Mouse (Mus musculus) layer of hippocampus, postnatal 25 days (tissue): ENCODE results near the gene Hdgf. TPM values are rescaled to one million over a fixed set of nuclear protein-coding genes. Genes with fewer than 3 reads are reported as not detected.

Experiments used
- DNase-seq, 2 experiments: peaks; one replicate each; pipeline ENCODE4 v3.0.0; 2022; ENCODE audit warnings: mixed read lengths in 2 of 2, low spot score in 1 of 2; ENCODE audit errors: extremely low spot score in 1 of 2
- total RNA-seq, 2 experiments: library from RNA; stranded (reverse); gene quantifications; 2 replicates each; pipeline ENCODE4 v1.2.3; 2021

Gene Hdgf
- total RNA-seq, 2 experiments from 2014 or later = 134 to 145 TPM

- DNase-seq = no peak
Measured at GRCm38 (mm10) chr3:87907906-87908305, 1.8 kb downstream of the Hdgf start.

DNA sequence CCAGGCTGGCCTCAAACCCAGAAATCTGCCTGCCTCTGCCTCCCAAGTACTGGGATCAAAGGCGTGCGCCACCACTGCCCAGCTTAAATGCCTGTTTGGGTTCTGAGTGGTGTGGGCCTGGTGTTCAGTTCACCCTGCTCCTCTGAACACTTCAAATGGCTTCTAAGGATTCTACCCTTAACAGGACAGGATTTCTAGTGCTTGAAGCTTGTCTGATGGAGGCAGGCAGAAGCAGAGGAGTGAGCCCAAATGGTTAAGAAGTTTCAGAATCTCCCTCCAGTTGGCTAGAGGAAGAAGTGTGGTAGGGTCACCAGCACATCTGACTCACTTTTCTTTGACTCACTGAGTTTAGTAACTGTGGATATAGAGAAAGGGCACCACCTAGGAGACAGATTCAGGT, 3.3 kb downstream of the Hdgf start:
- no peak for DNase-seq

DNA sequence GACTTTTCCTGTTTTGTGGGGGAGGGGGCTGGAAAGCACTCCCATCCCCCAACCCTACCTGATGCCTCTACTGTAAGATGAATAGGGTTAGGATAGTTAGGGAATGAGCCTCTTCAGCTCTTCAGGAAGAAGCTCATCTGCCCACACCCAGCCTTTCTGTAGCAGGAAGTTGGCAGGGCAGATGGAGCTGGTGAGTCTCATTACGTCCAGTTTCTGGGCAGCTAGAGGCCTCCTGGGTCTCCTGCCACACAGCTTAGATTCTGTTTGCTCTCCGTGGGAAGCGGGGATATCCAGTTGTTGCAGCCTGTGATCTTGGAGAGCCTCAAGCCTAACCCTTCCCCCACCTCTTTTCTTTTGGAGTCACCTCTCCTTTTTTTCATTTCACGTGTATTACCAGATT, 3.8 kb downstream of the Hdgf start:
- no peak for DNase-seq

GRCm38 (mm10) chr3:87910573-87911141, 4.5 kb downstream of the Hdgf start:
- DNase-seq = peak in 1 of 2 experiments; percentile 47

DNA sequence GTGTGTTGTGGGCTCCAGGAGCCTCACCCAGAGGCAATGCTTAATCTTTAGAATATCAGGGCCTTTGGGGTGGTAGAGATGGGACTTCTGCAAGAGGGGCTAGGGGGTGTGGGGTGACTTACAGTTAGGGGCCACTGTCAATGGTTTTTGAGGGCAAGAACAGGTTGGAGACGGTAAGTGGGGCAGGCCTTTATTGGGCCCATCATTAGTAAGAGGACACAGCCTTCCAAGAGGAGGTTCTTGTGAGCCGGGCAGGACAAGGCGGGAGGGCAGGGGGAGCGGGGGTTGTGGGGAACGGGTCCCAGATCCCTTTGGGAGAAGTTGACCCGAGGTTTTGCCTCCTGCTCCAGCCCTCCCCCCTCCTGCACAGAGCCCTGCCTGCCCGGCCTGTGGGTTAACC, 7.4 kb downstream of the Hdgf start:
- no peak for DNase-seq

- DNase-seq = no peak
Measured at GRCm38 (mm10) chr3:87913891-87914290, 7.8 kb downstream of the Hdgf start.

DNA sequence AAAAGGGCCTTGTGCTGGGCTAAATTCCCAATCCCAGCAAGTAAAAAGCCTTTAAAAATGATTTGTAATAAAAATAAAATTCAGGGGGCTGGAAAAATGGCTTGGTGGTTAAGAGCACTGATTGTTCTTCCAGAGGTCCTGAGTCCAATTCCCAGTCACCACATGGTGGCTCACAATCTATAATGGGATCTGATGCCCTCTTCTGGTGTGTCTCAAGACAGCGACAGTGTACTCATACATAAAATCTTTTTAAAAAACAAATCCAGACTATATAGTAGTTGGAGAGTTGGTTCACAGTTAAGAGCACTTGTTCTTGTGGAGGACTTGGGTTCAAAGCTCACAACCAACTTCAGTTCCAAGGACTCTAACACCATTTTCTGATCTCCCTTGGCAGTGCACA, 10.9 kb downstream of the Hdgf start:
- DNase-seq = no peak

- no peak for DNase-seq
Measured at GRCm38 (mm10) chr3:87918551-87918950, 12.4 kb downstream of the Hdgf start.

DNA sequence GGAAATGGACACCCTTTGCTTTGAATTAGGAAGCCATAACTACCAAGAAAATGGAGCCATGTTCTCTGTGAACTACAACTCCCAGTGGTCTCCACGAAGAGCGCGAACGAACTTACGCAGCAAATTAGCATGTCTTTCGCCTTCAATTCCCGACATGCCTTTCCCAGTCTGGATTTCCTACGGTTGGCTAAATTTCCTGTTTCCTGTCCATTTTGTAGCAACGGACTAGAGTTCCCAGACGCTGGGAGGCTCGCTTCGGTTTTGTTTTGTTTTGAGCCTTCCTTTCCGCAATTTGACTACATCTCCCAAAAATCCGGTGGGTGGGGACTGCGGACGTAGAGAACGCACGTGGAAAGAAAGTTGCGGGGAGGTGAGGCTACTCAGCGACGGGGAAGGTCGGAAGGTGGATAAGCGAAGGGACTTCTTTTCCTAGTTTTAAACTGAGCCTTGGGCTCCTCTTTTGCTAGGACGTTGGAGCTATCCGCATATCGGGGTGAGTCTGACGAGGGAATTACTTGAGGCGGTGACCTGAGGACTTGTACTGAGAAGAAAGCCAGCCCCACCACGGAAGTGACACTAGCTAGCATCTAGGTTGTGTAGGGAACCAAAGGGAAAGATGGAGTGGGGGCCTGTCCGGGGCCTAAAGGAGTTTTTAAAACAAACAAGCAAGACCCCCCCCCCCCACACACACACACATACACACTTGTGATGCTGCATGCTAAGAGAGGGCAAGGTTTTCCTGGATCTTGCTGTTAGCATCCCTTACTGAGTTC, 13.4 kb downstream of the Hdgf start, which contains the start of gene Mrpl24:
Gene Mrpl24 (plus strand): TSS at position 171 of the 773 bp plus-strand sequence.
- DNase-seq = peak; percentile 57 to 58

DNA sequence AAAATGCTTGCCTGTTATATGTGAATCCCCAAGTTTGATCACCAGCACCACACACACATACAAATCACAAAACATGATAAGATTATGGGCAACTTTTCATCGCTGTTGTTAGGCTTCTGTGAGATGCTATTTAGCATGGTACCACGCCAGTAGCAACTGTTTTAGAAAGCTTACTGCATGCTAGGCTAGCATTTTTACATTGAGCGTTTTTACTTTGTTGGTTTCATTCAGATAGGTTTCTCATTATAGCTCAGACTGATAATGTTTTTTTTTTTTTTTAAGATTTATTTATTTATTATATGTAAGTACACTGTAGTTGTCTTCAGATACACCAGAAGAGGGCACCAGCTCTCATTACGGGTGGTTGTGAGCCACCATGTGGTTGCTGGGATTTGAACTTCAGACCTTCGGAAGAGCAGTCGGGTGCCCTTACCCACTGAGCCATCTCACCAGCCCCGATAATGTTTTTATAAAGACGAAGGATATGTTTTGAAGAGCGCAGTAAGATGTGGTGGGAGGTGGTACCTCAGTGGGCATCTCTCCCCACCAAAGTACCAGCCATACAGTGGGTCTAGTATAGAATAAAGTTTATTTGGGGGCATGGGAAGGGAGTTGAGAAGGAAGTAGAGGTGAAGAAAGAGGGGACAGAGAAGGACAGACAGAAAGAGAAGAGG, 14.3 kb downstream of the Hdgf start:
- DNase-seq = no peak

DNA sequence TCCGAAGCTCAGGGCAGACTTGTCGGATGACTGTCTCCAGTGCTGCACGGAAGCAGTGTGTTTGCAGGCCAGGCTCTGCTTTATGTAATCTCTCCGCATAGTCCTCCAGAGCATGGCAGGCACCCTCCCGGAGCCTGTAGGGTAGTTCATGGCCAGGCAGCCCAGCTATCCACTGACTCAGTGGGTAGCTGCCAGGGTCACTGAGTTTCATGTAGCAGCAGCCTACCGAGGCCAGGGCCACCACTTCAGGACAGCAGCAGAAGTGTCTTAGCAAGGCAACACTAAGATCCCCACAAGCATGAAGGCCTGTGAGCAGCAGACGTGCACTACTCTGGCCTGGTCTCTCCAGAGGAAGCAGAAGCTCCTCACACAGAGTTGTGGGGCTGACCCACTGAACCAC, 18.9 kb downstream of the Hdgf start:
- no peak for DNase-seq

GRCm38 (mm10) chr3:87927452-87927851, 21.3 kb downstream of the Hdgf start:
- no peak for DNase-seq

DNA sequence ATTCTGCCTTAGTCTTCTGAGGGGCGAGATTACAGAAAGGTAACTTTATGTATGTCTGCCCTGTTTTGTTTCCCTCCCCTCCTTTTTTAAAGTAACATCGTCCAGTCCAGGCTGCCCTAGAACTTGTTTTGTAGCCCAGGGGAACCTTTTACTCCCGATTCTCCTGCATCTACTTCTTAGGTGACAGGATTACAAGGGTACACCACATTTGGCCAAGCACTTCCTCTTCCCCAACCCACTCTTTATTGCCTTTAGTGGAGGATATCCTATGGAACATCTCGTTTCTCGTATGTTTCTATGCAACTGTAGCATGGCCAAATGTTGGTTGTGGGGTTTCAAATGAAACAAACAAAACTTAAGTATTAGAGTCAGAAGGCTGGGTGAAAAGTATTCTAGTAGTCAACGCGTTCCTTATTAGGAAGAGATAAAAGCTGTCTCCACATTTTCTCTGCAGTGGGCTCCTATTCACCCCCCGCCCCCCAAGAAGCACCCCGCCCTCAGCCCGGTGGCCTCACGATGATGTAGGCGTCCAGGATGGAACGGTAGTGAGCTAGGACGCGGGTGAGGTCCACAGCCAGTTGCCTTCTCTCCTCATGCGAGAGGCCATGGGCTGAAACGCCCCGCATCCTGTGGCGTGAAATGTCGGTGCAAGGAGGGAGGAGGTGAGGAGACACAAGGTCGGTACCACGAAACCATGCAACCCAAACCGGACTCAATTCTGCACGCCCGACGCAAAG, 23.4 kb downstream of the Hdgf start:
- no peak for DNase-seq

DNA sequence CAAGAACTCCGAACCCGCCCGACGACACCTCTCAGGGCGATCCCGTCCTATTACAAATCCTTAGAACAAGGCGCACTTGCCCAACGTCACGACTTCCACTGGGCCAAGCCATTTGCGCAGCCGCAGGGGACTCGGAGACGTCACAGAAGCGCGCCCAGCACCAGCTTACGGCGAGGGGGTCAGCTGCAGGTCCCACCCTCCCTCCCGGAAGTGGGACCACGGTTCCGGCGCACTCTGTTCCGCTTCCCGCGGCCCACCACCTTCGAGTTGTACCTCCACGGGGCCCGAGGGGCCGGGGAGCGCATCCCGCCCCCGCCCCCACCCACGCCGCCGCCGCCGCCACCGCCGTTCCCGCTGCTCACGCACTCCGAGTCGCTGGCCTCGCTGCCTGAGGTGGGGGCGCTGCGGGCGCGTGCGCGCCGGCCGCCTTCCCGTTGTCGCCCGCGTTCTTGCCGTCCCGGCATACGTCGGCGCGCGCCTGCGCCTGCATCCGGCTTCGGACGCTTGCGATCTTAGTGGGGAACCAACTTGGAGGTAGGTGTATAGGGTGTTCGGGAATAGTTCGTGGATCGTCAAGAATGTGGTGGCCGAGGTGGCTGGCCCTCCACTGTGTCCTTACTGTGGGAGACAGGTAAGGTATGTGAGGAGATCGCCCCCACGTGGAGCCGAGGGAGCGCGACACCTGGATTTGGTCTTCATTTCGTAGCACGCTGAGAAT, 24.1 kb downstream of the Hdgf start, which contains the start of the genes Isg20l2 and Rrnad1:
Gene Isg20l2 (plus strand): TSS at position 237 of the 718 bp plus-strand sequence.
Gene Rrnad1 (minus strand): TSS at position 640 of the 718 bp plus-strand sequence.
- DNase-seq = peak; percentile 97

DNA sequence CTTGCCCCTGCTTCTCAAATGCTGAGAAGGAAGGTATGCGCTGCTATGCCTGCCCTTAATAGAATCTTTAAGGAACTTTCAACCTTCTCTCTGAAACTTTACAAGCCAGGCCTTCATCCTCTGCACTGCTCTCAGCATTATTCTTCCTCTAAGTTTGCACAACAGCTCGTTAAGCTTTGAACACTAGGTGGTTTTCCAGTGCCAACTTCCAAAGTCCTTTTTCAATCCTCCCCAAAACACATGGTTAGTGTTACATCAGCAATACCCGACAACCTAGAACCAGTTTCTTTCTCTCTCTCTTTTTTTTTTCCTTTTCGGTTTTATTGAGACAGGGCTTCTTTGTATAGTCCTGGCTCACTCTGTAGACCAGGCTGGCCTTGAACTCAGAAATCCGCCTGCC, 27.9 kb downstream of the Hdgf start:
- no peak for DNase-seq

DNA sequence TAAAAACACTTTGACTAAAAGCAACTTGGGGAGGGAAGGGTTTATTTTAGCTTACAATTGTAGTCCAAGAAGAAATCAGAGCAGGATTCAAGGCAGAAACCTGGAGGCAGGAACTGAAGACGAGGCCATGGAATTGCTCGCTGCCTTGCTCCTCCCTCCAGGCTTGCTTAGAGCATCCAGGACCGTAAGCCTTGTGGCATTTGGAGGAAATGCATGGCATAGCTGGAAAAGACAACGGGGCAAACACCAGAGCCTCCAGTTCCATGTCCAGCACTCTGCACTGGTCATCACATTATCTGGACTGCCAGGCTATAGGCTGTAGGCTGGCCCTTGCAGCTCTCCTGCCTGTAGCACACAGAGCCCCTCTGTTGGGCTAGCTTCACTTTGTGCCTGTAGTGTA, 28.4 kb downstream of the Hdgf start:
- DNase-seq = no peak

GRCm38 (mm10) chr3:87935201-87935600, 29.1 kb downstream of the Hdgf start:
- no peak for DNase-seq

- DNase-seq = peak; percentile 73 to 97
Measured at GRCm38 (mm10) chr3:87935776-87936175, 29.7 kb downstream of the Hdgf start.

- no peak for DNase-seq
Measured at GRCm38 (mm10) chr3:87940611-87941010, 34.5 kb downstream of the Hdgf start.

GRCm38 (mm10) chr3:87942471-87942870, 36.4 kb downstream of the Hdgf start:
- DNase-seq = no peak
